Mouse (Mus musculus) myocyte (in vitro differentiated cells): ENCODE measurements around the gene Dip2c.

ENCODE experiments used
- CEBPB ChIP-seq: IDR thresholded peaks from 2 replicates; pipeline ENCODE4 v1.6.1; 2011; ENCODE audit warnings: mild to moderate bottlenecking, moderate library complexity; ENCODE audit not compliant: poor library complexity, insufficient read depth, severe bottlenecking
- E2F4 ChIP-seq: IDR thresholded peaks from one replicate; pipeline ENCODE4 v1.6.1; 2011; ENCODE audit warnings: mild to moderate bottlenecking, control low read depth, moderate library complexity; ENCODE audit not compliant: insufficient read depth
- MAX ChIP-seq: IDR thresholded peaks from one replicate; pipeline ENCODE4 v1.6.1; 2011; ENCODE audit warnings: low read depth, mild to moderate bottlenecking, control low read depth
- MYOD1 ChIP-seq, 3 experiments: IDR thresholded peaks; one replicate each; pipeline ENCODE4 v1.6.1; 2011; ENCODE audit warnings: control low read depth in 2 of 3, low read depth in 2 of 3, mild to moderate bottlenecking in 2 of 3, moderate library complexity in 1 of 3; ENCODE audit not compliant: insufficient read length in 2 of 3, control insufficient read depth in 1 of 3
- POLR2A ChIP-seq: IDR thresholded peaks from one replicate; pipeline ENCODE4 v1.6.1; 2011; ENCODE audit warnings: low read depth, mild to moderate bottlenecking, control low read depth, moderate library complexity; ENCODE audit not compliant: insufficient read length
- POLR2AphosphoS2 ChIP-seq: IDR thresholded peaks from one replicate; pipeline ENCODE4 v1.6.1; 2011; ENCODE audit warnings: low read depth, control low read depth; ENCODE audit not compliant: insufficient read length
- SRF ChIP-seq: IDR thresholded peaks from one replicate; pipeline ENCODE4 v1.6.1; 2011; ENCODE audit warnings: low read depth; ENCODE audit not compliant: control insufficient read depth, insufficient read length
- TCF12 ChIP-seq: IDR thresholded peaks from one replicate; pipeline ENCODE4 v1.6.1; 2011; ENCODE audit warnings: mild to moderate bottlenecking, control low read depth; ENCODE audit not compliant: poor library complexity, insufficient read depth, severe bottlenecking
- USF1 ChIP-seq: IDR thresholded peaks from one replicate; pipeline ENCODE4 v1.6.1; 2011; ENCODE audit warnings: low read depth, mild to moderate bottlenecking, control low read depth, moderate library complexity

DNA sequence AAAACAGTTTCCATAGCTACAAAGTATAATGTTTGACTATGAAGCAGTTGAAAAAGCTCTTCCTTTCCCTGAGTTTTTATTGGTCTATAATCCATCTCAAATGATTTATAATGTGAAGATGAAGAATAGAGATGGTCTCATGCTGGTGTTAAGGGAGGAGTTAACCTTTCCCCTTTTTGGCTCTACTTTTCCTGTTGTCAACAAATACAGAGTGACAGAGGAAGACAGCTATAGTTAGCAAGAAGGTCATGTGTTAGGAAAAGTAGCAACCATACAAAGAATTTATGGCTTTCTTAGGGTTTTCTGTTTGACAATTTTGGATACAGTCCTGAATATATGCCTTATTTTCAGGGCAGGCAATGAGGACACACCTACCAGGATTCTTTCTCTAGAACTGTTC lies 36.6 kb downstream of the Dip2c start:
- no peak for TF ChIP-seq CEBPB
- TF ChIP-seq POLR2AphosphoS2: no peak
- TF ChIP-seq USF1: no peak
- no peak for TF ChIP-seq POLR2A
- TF ChIP-seq MAX: no peak
- TF ChIP-seq SRF: no peak
- TF ChIP-seq TCF12: no peak
- TF ChIP-seq MYOD1 (IDR thresholded peaks at IDR 0.05; ENCODE audit: control insufficient read depth in 1 of 3, insufficient read length in 2 of 3, low read depth in 2 of 3): no peak
- TF ChIP-seq E2F4: no peak
